Mouse (Mus musculus) urinary bladder, postnatal 36 days (tissue): ENCODE measurements around the gene Gnpat.

Experiments
- DNase-seq, 2 experiments: peaks; one replicate each; pipeline ENCODE4 v3.0.0; 2022; ENCODE audit warnings: low spot score in 2 of 2, mixed read lengths in 1 of 2

Gene Gnpat

GRCm38 (mm10) chr8:124898251-124898905, 35.5 kb downstream of the Gnpat start:
- DNase-seq = peak in 1 of 2 experiments; percentile 11

GRCm38 (mm10) chr8:124903198-124903597, 40.4 kb downstream of the Gnpat start:
- DNase-seq = no peak

DNA sequence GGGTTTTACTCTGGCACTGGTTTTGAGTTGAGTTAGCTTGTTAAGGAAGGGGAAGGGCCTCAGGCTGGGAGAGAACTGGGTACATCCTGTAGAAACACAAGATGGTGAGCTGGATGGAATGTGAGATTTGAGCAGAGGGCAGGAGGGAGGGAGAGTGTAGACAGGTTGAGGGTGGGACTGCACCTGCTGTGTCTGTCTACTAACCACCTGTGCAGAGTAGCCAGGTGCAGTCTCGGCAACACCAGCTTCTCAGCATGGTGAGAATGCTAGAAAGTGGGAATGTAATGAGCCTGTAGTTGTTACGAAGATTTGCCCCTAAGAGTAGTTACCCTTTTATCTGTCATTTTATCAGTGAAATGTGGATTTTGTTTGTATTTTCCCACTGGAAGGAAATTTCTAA, 42.6 kb downstream of the Gnpat start:
- DNase-seq = no peak

DNA sequence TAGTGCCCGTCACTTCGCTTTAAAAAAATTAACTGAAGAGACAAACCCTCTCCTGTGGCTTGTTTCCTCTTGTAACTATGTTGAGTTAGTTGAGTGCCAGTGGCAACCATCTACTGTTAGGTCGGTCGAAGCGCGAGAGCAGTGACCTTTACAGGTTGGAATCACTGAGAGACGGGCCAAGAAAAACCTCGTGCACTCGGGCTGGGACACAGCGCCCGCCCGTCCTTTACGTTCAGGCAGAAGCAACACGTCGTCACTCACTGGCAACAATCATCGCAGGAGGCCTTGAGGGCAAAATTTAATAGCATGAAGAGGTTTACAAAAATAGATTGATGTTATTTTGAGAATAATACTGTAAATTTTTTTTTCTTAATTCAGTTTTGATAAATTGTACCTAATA, 47.1 kb downstream of the Gnpat start:
- no peak for DNase-seq

GRCm38 (mm10) chr8:124910349-124910748, 47.5 kb downstream of the Gnpat start:
- no peak for DNase-seq

DNA sequence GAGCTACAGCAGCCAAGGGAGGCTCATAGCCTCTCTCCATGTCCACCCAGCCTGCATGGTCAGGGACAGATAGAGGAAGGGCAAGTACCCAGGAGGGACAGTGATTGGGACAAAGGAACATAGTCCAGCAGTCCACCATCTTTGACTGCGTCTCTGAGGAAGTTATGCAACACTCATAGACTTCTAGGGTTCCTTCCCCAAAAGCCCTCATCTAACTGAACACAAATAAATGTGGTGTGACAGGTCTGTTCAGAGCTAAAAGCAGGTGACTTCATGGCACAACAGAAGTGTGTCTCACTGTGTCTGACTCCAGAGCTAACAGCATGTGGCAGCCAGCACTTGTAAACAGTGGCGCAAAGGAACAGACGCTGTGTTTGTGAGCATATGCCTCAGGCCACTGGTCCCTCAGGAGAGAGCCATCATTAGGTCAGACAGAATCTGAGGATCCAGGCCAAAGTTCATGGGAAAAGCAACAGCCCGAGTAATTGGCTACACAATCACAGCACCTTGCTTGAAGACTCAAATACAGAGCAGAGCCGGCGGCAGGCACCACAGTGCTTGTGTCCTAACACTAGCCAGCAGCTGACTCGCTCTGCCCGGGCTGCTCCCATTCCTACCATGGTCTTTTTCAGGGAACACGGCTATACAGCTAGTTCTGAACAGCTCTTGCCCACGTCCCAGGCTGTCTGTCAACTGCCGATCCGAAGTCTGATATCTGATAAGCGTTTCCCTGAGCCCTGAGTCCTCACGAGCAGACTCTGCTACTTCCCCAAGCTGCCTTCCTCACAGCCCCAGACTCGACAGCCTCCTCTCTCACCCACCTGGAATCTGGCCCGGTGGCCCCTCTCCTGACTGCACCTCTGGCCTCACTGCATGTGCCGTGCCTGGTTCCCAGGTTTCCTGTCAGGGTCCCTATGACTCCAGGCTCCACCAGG, 49.4 kb downstream of the Gnpat start:
- DNase-seq = no peak

GRCm38 (mm10) chr8:124914061-124914460, 51.2 kb downstream of the Gnpat start:
- DNase-seq = no peak

DNA sequence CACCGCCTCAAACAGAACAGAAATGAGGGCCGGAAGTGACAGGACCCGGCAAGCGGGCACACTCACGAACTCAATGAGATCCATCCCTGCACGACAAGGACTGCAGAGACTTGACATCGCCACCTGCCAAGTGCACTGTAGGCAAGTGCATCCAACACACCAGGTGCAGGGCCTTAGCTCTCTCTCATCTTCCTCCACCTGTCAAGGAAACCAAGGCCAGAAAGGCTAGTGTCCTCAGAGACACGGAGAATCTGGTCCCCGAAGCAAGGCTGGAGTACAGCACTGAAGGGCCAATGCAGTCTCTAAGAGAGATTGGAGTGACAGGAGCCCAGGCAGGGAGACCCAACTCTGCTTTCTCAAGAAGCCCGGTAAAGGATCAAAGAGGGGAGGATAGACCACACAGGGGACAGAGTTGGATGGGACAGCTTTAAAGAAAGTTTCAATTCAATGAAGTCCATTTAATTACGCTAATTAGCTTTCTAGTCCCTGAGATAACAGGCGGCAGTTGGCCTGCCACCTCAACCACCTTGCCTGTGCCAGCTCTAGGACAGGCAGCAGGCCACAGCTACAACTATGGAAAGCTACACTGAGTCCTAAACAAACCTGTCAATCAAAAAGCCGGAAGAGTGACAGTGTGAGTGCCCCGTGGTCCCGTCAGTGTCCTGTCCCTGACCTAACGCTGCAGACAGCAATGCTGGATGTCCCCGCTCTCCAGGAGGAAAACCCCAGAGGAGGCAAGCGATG, 55.1 kb downstream of the Gnpat start:
- DNase-seq = no peak

DNA sequence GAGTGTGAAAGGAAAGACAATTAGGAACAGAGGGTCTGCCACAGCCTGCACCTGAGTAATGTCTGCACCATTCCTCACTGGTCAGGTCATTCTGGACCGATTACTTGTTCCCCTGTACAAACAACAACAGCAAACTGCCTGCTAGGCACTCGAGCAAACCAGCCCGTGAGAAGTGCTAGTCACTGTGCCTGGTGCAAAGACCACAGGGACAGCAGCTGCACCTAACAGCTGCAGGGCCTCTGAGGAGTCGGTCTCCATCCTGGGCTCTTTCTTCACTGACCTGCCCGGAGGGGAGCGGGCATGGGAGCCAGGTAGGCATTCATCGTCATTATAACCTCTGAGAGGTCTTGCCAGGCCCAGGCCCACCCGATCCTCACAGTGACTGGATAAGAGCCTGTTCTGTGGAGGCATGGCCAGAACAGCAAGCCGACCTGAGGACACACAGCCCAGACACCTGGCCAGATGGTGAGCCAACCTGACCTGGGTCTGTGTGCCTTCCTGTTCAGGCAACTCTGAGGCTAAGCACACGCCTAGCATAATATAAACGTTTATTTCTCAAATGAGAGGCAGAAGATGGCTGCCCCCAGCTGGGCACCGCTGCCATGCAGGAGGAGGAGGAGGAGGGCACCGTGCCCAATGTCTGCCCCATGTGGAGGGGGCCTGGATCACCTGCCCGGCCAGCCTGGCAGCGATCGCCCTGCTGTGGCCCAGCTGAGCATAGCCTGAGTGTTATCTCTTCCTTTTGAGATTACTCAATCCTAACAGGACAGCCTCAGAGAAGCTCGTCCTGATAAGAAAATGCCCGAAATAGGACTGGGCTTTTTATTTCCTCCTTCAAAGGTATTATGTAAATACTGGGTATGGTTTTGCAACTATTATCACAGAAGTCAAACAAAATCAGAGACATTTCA, 58.8 kb downstream of the Gnpat start:
- DNase-seq = peak in 1 of 2 experiments; percentile 26

DNA sequence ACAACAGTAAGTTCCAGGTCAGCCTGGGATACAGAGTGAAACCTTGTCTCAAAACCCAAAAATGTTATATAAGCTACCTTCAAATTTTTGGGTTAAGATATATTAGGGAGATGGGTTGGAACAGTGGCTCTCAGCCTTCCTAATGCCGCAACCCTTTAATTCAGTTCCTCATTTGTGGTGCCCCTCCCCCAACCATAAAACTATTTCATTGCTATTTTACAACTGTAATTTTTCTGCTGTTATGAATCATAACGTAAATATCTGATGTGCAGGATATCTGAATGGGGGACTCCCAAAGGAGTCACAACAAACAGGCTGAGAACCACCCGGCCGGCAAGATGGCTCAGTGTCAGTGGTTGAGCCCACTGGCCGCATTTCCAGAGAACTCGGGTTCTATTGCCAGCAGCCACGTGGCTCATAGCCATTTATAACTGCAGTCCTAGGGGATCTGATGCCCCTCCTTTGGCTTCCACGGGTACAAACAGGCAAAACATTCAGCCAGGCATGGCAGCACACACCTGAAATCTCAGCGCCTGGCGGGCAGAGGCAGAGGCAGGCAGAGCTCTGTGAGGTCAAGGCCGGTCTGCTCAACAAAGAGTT, 59.8 kb downstream of the Gnpat start:
- no peak for DNase-seq

DNA sequence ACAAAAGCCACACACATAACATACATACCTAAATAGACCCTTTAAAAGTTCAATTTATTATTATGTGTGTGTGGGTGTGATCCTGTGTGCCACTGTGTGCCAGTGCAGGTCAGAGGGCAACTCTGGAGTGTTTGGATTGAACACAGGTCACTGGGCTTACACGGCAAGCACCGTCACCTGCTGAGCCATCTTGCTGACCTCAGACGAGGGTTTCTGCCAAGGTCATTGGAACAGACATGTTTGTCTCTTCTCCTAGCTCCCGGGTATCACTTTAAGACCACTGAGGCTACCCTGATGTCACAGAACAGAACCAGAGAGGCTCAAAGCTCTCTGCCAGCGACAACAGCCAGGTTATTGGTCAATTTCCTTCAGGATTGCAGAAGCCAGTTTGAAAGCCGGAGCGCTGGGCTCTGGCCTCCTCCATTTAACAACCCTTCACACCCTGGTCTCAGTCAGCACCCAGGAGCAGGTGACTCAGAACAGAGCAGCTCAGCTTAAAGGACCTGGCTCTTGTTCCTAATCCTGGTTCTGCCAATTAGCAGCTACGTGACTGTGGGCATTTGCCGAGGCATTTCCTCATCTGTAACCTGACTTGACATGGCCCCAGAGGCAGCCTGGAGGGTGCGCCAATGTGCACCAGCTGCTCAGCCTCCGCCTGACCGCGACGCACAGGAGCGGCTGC, 61.3 kb downstream of the Gnpat start:
- peak in 1 of 2 experiments; percentile 39 for DNase-seq

- no peak for DNase-seq
Measured at GRCm38 (mm10) chr8:124925544-124926266, 62.9 kb downstream of the Gnpat start.

- DNase-seq = peak; percentile 29 to 52
Measured at GRCm38 (mm10) chr8:124926351-124926771, 63.5 kb downstream of the Gnpat start.

DNA sequence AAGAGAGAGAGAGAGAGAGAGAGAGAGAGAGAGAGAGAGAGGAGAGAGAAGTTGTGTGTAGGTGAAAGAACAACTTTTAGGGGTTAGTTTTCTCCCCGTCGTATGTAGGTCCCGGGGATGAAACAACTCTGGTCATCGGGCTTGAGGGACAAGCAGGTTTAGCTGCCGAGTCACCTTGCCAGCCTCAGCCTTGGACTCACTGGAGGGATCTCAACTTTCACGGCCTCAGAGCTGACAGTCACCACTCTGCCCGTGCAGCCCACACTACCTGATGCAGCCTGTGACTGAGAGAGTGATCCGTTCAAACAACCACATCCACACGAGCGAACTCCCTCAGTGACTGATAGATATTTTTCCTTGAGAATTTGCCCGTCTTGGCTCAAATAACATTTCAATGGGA, 66.2 kb downstream of the Gnpat start:
- no peak for DNase-seq

DNA sequence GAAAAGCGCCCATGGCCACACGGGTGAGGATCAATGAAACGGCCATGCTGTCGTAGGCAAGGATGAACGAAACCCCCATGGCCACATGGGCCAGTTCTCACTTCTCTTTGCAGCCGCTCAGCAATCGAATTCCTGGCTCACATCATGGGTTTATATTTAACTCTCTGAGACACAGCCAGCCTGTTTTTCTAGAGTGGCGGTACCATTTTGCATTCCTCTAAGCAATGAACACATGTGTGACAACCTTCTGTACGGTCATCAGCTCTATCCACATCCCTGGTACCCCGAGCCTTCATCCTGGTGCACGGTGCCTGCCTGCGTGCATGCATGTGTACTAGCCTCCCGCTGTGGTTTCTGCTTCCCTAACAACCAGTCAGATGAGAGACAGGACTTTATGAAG, 67.3 kb downstream of the Gnpat start:
- DNase-seq = no peak

- no peak for DNase-seq
Measured at GRCm38 (mm10) chr8:124930649-124931048, 67.8 kb downstream of the Gnpat start.

- DNase-seq = no peak
Measured at GRCm38 (mm10) chr8:124932435-124932834, 69.6 kb downstream of the Gnpat start.

GRCm38 (mm10) chr8:124935116-124935515, 72.3 kb downstream of the Gnpat start:
- no peak for DNase-seq

DNA sequence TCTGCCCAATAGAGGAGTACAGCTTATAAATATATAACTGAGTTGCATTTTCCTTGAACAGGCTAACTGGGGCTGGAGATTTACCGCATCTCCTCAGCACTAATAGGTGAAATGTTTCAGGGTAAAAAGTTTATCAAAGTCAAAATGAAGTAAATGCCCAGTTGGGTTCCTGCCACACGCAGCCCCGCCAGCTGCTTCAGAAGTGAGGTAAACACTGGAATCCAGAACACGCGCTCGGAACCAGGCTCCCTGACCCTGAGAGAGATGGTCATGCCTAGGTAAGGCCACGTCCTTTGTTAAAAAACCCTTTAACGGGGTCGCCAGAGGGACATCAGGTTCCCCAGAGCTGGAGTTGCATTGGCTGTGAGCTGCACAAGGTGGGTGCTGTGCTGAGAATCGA, 73.9 kb downstream of the Gnpat start:
- DNase-seq = no peak

DNA sequence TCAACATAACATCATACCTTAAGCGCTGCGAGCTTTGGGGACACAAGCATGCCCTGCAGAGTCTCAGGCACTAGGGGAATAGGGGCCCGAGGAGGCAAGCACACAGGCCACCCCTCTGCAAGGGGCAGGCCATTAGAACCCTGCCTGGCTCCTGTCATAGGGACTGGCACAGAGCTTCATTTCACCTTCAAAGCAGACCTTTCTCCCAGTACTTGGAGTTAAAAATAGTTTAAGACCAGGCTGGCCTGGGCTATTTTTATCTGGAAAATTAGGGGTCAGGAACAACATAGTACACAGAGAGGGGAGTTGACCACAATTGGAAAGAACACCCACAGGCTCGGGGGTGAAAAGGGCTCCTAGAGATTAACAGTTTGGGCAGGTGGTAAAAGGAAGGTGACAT, 74.5 kb downstream of the Gnpat start:
- no peak for DNase-seq
